Mouse (Mus musculus): ENCODE measurements around the gene Cbfa2t3.

Cbfa2t3 gene

DNA sequence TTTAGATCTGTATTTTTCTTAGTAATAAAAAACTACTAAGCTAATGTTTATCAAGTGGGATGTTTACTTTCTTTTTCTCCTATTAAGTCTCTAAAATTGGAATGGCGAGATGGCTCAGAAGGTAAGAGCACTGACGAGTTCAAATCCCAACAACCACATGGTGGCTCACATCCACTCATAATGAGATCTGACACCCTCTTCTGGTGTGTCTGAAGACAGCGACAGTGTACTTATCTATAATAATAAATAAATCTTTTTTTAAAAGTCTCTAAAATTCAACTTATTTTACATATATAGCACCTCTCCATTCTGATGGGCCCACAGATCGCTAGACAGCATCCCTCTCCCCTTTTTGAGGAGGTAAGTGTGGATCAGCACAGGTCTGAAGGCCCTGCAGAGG, 88.7 kb downstream of the Cbfa2t3 start:
- no peak for DNase-seq (ENCODE audit: low spot score)

DNA sequence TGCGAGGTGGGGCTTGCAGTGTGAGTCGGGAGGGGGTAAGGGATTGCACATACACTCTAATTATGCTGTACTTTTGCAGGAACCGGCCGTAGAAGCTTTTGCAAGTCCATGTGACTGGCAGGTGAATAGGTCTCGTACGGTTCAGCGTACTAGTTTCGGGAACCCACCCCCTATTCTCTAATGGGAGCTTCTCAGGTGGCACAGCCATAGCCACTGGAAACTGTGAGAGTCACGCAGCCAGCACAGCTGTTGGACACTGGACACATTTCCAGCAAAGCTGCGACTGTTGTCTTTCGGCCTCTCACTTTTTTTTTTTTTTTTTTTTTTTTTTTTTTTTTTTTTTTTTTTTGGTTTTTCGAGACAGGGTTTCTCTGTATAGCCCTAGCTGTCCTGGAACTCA, 92.1 kb downstream of the Cbfa2t3 start:
- DNase-seq (ENCODE audit: low spot score): no peak

DNA sequence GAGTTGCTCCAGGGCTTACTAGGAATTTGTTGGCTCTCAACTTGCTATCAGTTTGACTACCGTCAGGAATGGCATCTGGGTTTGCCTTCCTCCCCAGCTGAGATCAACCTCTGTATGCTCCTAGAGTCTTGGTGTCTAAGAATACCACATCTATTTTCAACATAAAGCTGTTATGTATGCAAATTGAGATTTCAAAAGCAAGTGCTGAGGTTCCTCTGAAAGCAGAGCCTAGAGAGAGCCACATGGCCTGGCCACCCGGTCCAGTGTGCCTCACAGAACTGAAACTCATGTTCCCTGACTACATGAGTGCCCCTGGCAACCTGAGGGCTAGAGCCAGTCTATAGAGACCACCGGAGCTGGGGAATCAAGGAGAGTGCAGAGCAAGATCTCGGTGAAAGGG, 93.5 kb downstream of the Cbfa2t3 start:
- no peak for DNase-seq (ENCODE audit: low spot score)

DNA sequence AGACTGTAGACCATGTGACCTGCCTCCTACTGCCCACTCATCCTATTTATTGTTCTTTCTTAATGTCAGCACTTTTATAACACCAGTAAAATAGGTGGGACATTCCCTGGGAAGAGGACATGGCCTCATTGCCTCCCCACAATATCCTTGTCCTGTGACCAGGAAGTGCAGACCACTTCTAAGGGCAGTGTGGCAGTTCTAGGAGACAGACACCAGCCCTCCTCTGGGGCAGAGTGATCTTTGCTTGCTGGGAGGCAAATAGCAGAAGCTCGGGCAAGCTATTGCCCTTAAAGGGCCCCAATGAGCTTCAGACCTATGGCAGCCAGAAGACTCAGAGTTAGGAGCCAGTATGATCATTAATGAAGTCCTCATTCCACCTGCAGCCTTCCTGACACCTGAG, 94.3 kb downstream of the Cbfa2t3 start:
- no peak for DNase-seq (ENCODE audit: low spot score)

GRCm38 (mm10) chr8:122600666-122601065, 98.2 kb downstream of the Cbfa2t3 start:
- DNase-seq (ENCODE audit: low spot score): no peak

- no peak for DNase-seq (ENCODE audit: low spot score)
Measured at GRCm38 (mm10) chr8:122596031-122596430, 102.9 kb downstream of the Cbfa2t3 start.

GRCm38 (mm10) chr8:122593783-122594507, 105.0 kb downstream of the Cbfa2t3 start:
- DNase-seq (ENCODE audit: low spot score): no peak

- DNase-seq (ENCODE audit: low spot score): no peak
Measured at GRCm38 (mm10) chr8:122593240-122593639, 105.7 kb downstream of the Cbfa2t3 start.

GRCm38 (mm10) chr8:122586749-122587148, 112.2 kb downstream of the Cbfa2t3 start:
- DNase-seq (ENCODE audit: low spot score): no peak

DNA sequence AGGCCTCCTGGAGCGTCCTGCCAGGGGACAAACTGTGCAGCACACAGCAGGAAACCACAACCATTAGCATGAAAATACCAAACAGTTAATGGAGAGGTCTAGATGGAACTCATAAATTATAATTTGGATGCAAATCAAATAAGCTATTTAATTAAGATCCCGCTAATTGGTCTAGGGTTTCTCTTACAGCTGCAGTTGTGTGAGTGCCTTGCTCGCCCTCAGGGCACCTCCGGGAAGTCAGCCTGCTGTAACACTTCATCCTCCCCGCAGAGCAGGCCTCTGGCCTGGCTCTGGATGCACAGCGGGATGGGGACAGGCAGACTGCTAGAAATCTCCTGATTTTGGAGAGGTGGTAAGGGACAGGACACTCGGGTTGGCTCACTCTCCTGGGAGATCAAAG, 112.7 kb downstream of the Cbfa2t3 start:
- DNase-seq (ENCODE audit: low spot score): peak; percentile 64

DNA sequence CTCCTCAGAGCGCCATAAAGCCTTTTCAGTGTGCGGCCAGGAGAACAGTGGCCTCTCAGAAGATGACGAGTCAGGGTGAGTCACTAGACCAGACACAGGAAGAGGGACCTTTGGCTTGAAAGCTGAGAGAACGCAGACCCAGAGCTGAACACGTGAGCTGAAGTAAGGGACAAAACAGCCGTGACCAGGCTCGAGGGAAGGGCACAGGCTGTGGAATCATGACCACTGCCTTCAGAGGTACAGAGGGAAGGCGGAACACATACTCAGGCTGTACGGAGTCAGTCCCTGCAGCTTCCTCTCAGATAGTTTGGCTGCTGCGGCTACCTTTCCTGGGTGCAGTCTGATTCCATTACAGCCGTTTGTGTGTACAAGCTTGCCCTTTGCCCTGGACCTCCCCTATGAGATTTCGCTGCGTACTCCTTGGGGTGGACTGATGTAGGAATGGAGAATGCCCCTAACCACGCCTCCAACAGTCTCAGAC, 113.5 kb downstream of the Cbfa2t3 start:
- DNase-seq (ENCODE audit: low spot score): peak; percentile 97

DNA sequence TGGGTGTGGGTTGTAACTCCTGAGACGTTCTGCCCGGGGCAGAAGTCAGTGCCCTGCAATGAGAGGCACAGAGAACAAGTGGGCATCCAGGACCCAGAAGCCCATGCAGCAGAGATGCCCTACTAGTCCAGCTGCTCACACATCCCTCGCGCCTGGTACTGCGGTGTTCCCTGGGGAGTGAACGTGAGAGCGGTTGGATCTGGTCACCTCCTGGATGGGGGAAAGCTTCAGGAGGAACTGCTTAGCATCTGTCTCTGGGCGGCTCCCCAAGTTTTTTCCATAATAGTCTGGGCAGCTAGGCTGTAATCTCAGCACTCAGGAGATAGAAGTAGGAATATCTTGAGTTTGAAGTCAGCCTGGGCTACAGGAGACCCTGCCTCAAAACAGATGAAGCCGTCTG, 113.9 kb downstream of the Cbfa2t3 start:
- DNase-seq (ENCODE audit: low spot score): peak; percentile 93

DNA sequence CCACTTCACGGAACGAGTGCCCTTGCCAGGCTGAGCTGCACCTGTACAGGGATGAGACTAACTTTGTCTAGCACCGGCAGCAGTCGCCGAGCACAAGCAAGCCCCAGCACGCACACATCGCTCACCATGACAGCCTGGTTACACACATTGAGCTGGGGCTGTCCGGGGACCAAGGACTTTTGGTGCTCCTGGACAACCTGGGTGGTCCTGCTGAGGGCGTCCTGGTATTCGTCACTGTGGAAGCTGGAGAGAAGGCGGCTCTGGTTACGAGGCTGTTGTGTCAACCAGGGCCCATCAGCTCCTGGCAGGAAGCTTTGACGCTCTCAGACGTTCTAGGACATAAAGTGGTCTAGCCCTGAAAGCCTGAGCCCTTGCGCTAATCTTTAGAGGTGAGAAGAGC, 118.0 kb downstream of the Cbfa2t3 start:
- DNase-seq (ENCODE audit: low spot score): no peak

DNA sequence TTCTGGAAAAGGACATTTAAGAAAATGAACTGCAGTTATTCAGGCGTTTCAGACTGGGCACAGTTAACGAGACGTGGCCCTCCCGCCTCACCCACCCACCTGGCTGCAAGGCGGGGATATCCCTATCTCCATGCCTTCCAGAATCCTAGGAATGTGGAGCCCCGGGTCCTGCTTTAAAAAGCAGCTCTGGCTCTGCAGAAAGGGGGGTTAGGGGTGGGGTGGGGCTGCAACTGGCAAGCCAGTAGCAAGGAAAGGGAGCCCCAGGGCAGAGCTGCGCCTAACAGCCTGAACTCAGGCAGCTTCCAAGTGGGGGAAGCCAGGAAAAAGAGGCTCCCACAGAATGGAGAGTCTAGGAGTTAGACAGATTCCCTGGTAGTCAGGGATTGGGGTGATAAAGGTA, 119.7 kb downstream of the Cbfa2t3 start:
- DNase-seq (ENCODE audit: low spot score): no peak

DNA sequence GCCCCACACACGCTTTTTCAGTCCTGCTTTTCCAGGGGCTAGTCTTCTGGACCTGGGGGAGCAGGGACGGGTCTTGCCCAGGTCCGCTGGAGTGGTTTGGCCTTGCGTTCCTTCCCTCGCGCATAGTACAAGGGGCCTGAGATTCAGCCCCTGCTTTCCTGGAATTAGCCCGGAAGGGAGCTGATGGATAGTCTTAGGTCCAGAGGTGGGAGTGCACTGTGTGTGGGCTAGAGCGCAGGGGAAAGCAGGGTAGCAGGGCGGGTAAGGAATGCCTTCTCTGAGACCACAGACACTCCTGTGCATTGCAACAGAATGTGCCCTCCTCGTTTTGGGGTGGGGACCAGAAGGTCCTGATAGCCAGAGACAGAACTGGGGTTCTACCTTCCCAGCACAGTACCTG, 121.8 kb downstream of the Cbfa2t3 start:
- DNase-seq (ENCODE audit: low spot score): no peak

DNA sequence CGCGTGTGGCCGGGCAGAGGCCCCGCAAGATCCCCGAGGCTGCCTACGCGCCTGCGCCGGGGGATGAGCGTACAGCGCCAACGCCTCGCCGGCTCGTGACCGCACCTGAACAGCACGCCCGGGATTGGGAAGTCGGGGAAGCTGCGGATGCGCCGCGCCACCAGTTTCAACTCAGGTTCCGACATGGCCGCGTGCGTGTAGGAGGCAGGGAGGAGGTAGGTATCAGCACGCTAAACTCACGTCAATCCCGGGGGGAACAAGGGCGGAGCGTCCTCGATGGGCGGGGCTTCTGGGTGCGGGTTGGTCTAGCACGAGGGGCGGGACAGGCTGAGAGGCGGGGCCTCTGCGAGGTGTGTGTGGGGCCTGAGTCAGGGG, 122.3 kb downstream of the Cbfa2t3 start, which contains the start of gene Aprt:
TSS of gene Aprt (minus strand) at position 262 of the 375 bp plus-strand sequence.
- DNase-seq (ENCODE audit: low spot score): peak; percentile 98

- peak; percentile 50 for DNase-seq (ENCODE audit: low spot score)
Measured at GRCm38 (mm10) chr8:122575735-122576647, 122.9 kb downstream of the Cbfa2t3 start.

DNA sequence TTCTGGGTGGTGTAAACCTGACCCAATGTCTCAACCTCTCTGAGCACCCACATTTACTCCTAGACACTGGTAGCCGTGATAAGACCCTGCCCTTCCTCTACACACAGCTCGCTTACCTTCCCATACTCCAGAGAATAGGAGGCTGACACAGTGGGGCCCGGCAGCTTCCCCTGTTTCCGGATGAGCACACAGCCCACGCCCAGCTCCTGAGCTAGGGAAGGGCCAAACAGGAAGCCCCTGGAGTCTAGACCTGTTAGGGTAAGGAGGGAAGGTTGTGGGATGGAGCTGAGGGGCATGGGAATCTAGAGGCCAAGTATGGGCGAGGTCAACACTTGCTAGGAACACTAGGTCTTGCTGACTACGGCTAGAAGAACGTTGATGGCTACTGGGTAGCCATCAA, 123.6 kb downstream of the Cbfa2t3 start:
- no peak for DNase-seq (ENCODE audit: low spot score)

Data from MN1 (cell line).